Comparison of ENCODE assay signal across 10 mouse cellular contexts in the genomic region with DNA sequence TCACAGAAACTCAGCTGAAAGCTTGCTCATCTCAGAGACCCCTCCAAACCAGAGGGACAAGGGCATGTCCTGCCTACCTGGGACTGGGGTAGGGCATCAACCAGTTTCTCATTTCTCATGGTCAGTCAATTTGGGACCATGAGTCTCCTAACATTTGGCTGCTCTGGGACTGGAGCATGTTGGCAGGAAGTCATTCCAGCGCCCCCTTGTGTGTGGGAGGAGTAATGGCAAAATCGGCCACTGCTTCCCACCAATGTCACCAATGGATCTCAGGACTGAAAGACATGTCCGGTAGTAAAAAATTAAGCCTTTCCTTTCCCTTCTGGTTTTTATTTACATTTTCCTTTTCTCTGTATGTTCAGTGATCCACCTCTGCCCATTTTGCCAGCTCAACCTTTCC.
DNase-seq lines count a peak whose midpoint lies in the region; ATAC-seq and TF ChIP-seq lines count a peak whose summit lies in the region.
"Had no signal": no experiment of that assay in that cellular context is flagged by ENCODE, and none has a peak within 500 bp of the region (broad histone marks: within the 10 kb centered on the region; RNA-seq: fewer than 3 reads in every experiment).

No protein-coding gene starts in this region.

- 0 out of 2 replicates have a peak, but pooled peaks cover 3% of the 10 kb centered on the region for H3K27me3 ChIP-seq in kidney, embryonic 16.5 days (ENCODE audit: insufficient read depth, low read length)
- H3K27me3 ChIP-seq in CH12.LX (replicated peaks), result peaks cover 75% of the 10 kb centered on the region
- H3K27me3 ChIP-seq in midbrain, embryonic 16.5 days (ENCODE audit: control insufficient read depth, insufficient read depth, low read depth, low read length), result no peaks in the 10 kb centered on the region
- H3K27me3 ChIP-seq in forebrain, embryonic 16.5 days (replicated peaks; ENCODE audit: control insufficient read depth, insufficient read depth, low read length), result no peaks in the 10 kb centered on the region

- no peak overlapping the region for H3K9ac ChIP-seq in kidney, embryonic 16.5 days (replicated peaks; ENCODE audit: low read length)
- no peak overlapping the region for H3K9ac ChIP-seq in CH12.LX (ENCODE audit: insufficient read depth, low read depth)
- no peak overlapping the region for H3K9ac ChIP-seq in midbrain, embryonic 16.5 days (ENCODE audit: low read depth, low read length)
- H3K9ac ChIP-seq in forebrain, embryonic 16.5 days (replicated peaks; ENCODE audit: low read depth, low read length), result no peak overlapping the region
- H3K9ac ChIP-seq: midbrain, embryonic 12.5 days had no signal

- no peaks in the 10 kb centered on the region for H3K79me2 ChIP-seq in CH12.LX (replicated peaks; ENCODE audit: control insufficient read depth, extremely low read depth, insufficient read depth, poor library complexity, severe bottlenecking)

- peak; percentile 29 for TF ChIP-seq RAD21 in CH12.LX (IDR thresholded peaks at IDR 0.05; ENCODE audit: low read depth, low read length)

- TF ChIP-seq CTCF in CH12.LX (conservative IDR thresholded peaks at IDR 0.05 in 1 of 2, IDR thresholded peaks at IDR 0.05 in 1 of 2; ENCODE audit: low read depth in 2 of 2, low read length in 2 of 2), result peak; percentile 35 to 68; a peak in 3 of 4 replicates
- peak; percentile 73 for TF ChIP-seq CTCF in lung, adult 2 months (IDR thresholded peaks at IDR 0.05; ENCODE audit: insufficient read depth, low read length)

- TF ChIP-seq EP300 in CH12.LX (IDR thresholded peaks at IDR 0.05; ENCODE audit: low read length), result no peak

- in situ Hi-C loops in CH12.LX (cut with MboI; ENCODE audit: low pct_ligation_motif_present, low pct_unique_long_range_greater_than_20kb, low sequenced_read_pairs), result no loop called here

- no peak overlapping the region for H3K4me2 ChIP-seq in kidney, embryonic 16.5 days (replicated peaks; ENCODE audit: low read depth, low read length)
- no peak overlapping the region for H3K4me2 ChIP-seq in CH12.LX (ENCODE audit: insufficient read depth, low read depth, poor library complexity, severe bottlenecking)
- H3K4me2 ChIP-seq in midbrain, embryonic 16.5 days (ENCODE audit: low read length), result no peak overlapping the region
- no peak overlapping the region for H3K4me2 ChIP-seq in forebrain, embryonic 16.5 days (ENCODE audit: low read length)
- H3K4me2 ChIP-seq: midbrain, embryonic 12.5 days had no signal

- H3K27ac ChIP-seq in kidney, embryonic 16.5 days (ENCODE audit: low read length), result no peak overlapping the region
- H3K27ac ChIP-seq in CH12.LX (ENCODE audit: insufficient read depth, low read depth), result no peak overlapping the region
- no peak overlapping the region for H3K27ac ChIP-seq in midbrain, embryonic 16.5 days (ENCODE audit: low read length)
- no peak overlapping the region for H3K27ac ChIP-seq in forebrain, embryonic 16.5 days (ENCODE audit: low read length)
- H3K27ac ChIP-seq: midbrain, embryonic 12.5 days had no signal

- H3K4me1 ChIP-seq in kidney, embryonic 16.5 days (ENCODE audit: insufficient read depth, low read length), result peaks cover 15% of the 10 kb centered on the region
- H3K4me1 ChIP-seq in CH12.LX (ENCODE audit: control insufficient read depth in 1 of 2, insufficient read depth in 2 of 2), result no peaks in the 10 kb centered on the region
- H3K4me1 ChIP-seq in lung, adult 2 months (ENCODE audit: control insufficient read depth, insufficient read depth, low read length), result no peaks in the 10 kb centered on the region
- no peaks in the 10 kb centered on the region for H3K4me1 ChIP-seq in midbrain, embryonic 16.5 days (ENCODE audit: control insufficient read depth, insufficient read depth, low read length)
- H3K4me1 ChIP-seq in forebrain, embryonic 16.5 days (replicated peaks; ENCODE audit: control insufficient read depth, insufficient read depth, low read length), result no peaks in the 10 kb centered on the region
- H3K4me1 ChIP-seq: midbrain, embryonic 12.5 days had no signal

- no peaks in the 10 kb centered on the region for H3K9me3 ChIP-seq in kidney, embryonic 16.5 days (ENCODE audit: low read length)
- H3K9me3 ChIP-seq in CH12.LX (replicated peaks; ENCODE audit: low read length), result no peaks in the 10 kb centered on the region
- no peaks in the 10 kb centered on the region for H3K9me3 ChIP-seq in midbrain, embryonic 16.5 days (replicated peaks; ENCODE audit: control insufficient read depth, low read length, poor library complexity, severe bottlenecking)
- H3K9me3 ChIP-seq in forebrain, embryonic 16.5 days (ENCODE audit: control insufficient read depth, low read length), result no peaks in the 10 kb centered on the region
- H3K9me3 ChIP-seq: midbrain, embryonic 12.5 days had no signal

- dilution Hi-C loops in CH12.LX (cut with MboI; ENCODE audit: extremely low pct_ligation_motif_present, extremely low pct_unique_long_range_greater_than_20kb, low sequenced_read_pairs), result no loop called here

- DNase-seq in kidney, adult 18-20 months, result peak; percentile 13
- DNase-seq in CH12.LX (ENCODE audit: extremely low read depth) (peak; percentile 24), ZHBTc4 (ENCODE audit: low read depth, low spot score) (peak; percentile 77)
- peak; percentile 22 for DNase-seq in lung, adult 2 months
- no peak for DNase-seq in urinary bladder, postnatal 10 days (ENCODE audit: low spot score)
- DNase-seq: layer of hippocampus, adult 9-11 months had no signal

- H3K36me3 ChIP-seq in kidney, embryonic 16.5 days (ENCODE audit: insufficient read depth, low read length), result no peaks in the 10 kb centered on the region
- H3K36me3 ChIP-seq in CH12.LX (replicated peaks in 1 of 2; ENCODE audit: control insufficient read depth in 1 of 2, insufficient read depth in 1 of 2, low read length in 1 of 2), result no peaks in the 10 kb centered on the region
- no peaks in the 10 kb centered on the region for H3K36me3 ChIP-seq in midbrain, embryonic 16.5 days (ENCODE audit: control insufficient read depth, insufficient read depth, low read length)
- no peaks in the 10 kb centered on the region for H3K36me3 ChIP-seq in forebrain, embryonic 16.5 days (ENCODE audit: control insufficient read depth, insufficient read depth)
- H3K36me3 ChIP-seq: midbrain, embryonic 12.5 days had no signal

- WGBS in kidney, embryonic 16.5 days, result 54% methylated on average over 3 of the region's 3 CpGs
- 63% methylated on average over 3 of the region's 3 CpGs for WGBS in lung, adult 2 months
- WGBS in midbrain, embryonic 16.5 days, result 73% methylated on average over 3 of the region's 3 CpGs
- 66% methylated on average over 3 of the region's 3 CpGs for whole genome bisulfite sequencing in forebrain, embryonic 16.5 days

- TF ChIP-seq POLR2A in CH12.LX (IDR thresholded peaks at IDR 0.05; ENCODE audit: low read depth, low read length), result no peak
- no peak for TF ChIP-seq POLR2A in lung, adult 2 months (IDR thresholded peaks at IDR 0.05; ENCODE audit: borderline replicate concordance, extremely low read depth, low read depth, low read length)

- H3K4me3 ChIP-seq in kidney, embryonic 16.5 days (ENCODE audit: low read length), result no peak overlapping the region
- no peak overlapping the region for H3K4me3 ChIP-seq in CH12.LX (replicated peaks in 1 of 3; ENCODE audit: low read depth in 2 of 3, low read length in 2 of 3, poor library complexity in 1 of 3)
- H3K4me3 ChIP-seq in lung, adult 2 months (replicated peaks; ENCODE audit: extremely low read depth, low read depth, low read length), result no peak overlapping the region
- no peak overlapping the region for H3K4me3 ChIP-seq in midbrain, embryonic 16.5 days (ENCODE audit: low read depth, low read length)
- no peak overlapping the region for H3K4me3 ChIP-seq in forebrain, embryonic 16.5 days (replicated peaks; ENCODE audit: low read length)
- H3K4me3 ChIP-seq: midbrain, embryonic 12.5 days had no signal

- ATAC-seq in kidney, embryonic 16.5 days (ENCODE audit: low FRiP score, low TSS enrichment), result no peak
- ATAC-seq in midbrain, embryonic 16.5 days, result no peak
- ATAC-seq in forebrain, embryonic 16.5 days, result no peak

TF ChIP-seq in CH12.LX, 34 proteins besides CTCF, POLR2A, EP300 and RAD21:
- peak; percentile 56 for TF ChIP-seq SMC3 (IDR thresholded peaks at IDR 0.05; ENCODE audit: low read depth, low read length)
- TF ChIP-seq UBTF (IDR thresholded peaks at IDR 0.05; ENCODE audit: low read depth, low read length), result no peak
TF ChIP-seq in CH12.LX: peak in this region for 1.
